Mouse (Mus musculus): ENCODE data around the gene Vangl2.

DNA sequence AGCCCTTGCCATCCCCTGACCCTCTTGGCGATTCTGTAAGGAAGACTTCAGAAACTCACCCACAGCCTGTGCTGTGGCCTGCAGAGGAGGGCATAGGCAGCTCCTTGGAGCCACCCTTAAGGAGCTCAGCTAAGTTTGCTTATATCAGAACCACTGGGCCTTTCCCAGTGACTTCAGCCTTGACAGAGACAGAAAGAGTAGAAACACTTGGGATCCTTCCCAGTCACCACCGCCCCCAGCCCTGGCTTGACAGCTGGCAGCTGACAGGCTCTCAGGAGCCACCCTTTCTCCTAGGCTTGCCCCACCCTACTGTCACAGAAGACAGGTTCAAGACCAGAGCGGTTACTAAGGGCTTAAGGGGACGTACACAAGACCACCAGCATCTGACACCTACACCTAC is 28.0 kb upstream of the Vangl2 start:
- TF ChIP-seq CTCF (IDR thresholded peaks at IDR 0.05; ENCODE audit: extremely low read depth, insufficient read depth, low read length) = no peak
- TF ChIP-seq POLR2A (IDR thresholded peaks at IDR 0.05; ENCODE audit: extremely low read depth, insufficient read depth, low read length) = no peak

All from cortical plate, adult 2 months (tissue).